Mouse (Mus musculus): ENCODE results near the gene Clasp1.

- TF ChIP-seq POLR2A (IDR thresholded peaks at IDR 0.05; ENCODE audit: borderline replicate concordance, extremely low read depth, low read depth, low read length) = no peak
- TF ChIP-seq CTCF (IDR thresholded peaks at IDR 0.05; ENCODE audit: insufficient read depth, low read length) = no peak
Observed at GRCm38 (mm10) chr1:118598339-118598738, 209.5 kb downstream of the Clasp1 start.

Data from lung, adult 2 months (tissue).